Comparison of ENCODE assay signal across 11 mouse cellular contexts in the genomic region with DNA sequence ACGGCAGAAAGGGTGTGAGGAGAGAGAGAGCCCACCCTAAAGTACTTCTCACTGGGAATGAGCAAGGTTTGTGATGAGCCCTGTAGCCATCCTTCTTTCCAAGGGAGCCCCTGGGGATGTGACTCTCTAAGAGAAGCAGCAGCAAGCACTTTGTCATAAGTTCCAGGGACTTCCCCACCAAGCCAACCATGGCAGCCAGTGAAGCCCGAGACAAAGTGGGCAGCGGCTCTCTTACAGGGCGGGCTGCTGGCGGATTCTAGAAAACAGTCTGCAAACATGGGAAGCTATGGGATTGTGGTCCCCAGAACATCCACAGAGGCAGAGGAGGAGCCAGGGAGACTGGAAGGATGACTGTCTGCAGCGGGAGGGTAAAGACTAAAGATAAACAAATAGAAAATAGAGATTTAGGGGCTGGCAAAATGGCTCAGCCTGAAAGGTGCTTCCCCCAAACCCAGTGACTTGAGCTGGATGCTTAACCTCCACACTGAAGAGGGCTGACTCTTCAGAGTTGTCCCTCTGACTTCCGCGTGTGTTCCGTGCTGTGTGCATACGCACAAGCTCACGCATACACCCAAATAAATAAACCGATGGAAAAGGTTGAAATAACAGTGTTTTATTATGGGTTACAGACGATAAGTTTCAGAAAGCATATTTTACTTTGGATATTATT.
DNase-seq lines count a peak whose midpoint lies in the region; ATAC-seq lines count a peak whose summit lies in the region.
"Had no signal": no experiment of that assay in that cellular context is flagged by ENCODE, and none has a peak within 500 bp of the region (broad histone marks: within the 10 kb centered on the region; RNA-seq: fewer than 3 reads in every experiment).

No protein-coding gene starts in this region.

- H3K36me3 ChIP-seq in heart, embryonic 12.5 days: peaks cover 14% of the 10 kb centered on the region
- peaks cover 7% of the 10 kb centered on the region; the same call in 1 of the 2 replicates for H3K36me3 ChIP-seq in forebrain, embryonic 13.5 days (ENCODE audit: poor library complexity, severe bottlenecking)
- H3K36me3 ChIP-seq in midbrain, embryonic 10.5 days: peaks cover 19% of the 10 kb centered on the region

- intact Hi-C loops in heart, postnatal 14 days (cut with DNase I): no loop called here

- H3K9ac ChIP-seq in heart, embryonic 12.5 days: 0 out of 2 replicates have a peak overlapping the region, but pooled peaks have one; percentile 31
- peak overlapping the region; percentile 45; the same call in 1 of the 2 replicates for H3K9ac ChIP-seq in forebrain, embryonic 13.5 days

- H3K4me2 ChIP-seq in heart, embryonic 12.5 days: peak overlapping the region; percentile 14; the same call in 1 of the 2 replicates
- peak overlapping the region; percentile 76 for H3K4me2 ChIP-seq in forebrain, embryonic 13.5 days

- H3K27me3 ChIP-seq in heart, embryonic 12.5 days (replicated peaks): no peaks in the 10 kb centered on the region
- no peaks in the 10 kb centered on the region for H3K27me3 ChIP-seq in forebrain, embryonic 13.5 days
- no peaks in the 10 kb centered on the region for H3K27me3 ChIP-seq in midbrain, embryonic 10.5 days (ENCODE audit: low read depth, poor library complexity, severe bottlenecking)

- no peak for ATAC-seq in heart, embryonic 12.5 days (ENCODE audit: insufficient number of reproducible peaks, low FRiP score)
- ATAC-seq in forebrain, embryonic 13.5 days: no peak

- WGBS in heart, embryonic 12.5 days: 74% methylated on average over 13 of the region's 13 CpGs
- 77% methylated on average over 13 of the region's 13 CpGs for WGBS in forebrain, embryonic 13.5 days
- 78% methylated on average over 13 of the region's 13 CpGs for WGBS in midbrain, embryonic 10.5 days

- no peak overlapping the region for H3K27ac ChIP-seq in heart, embryonic 12.5 days (ENCODE audit: poor library complexity, severe bottlenecking)
- no peak overlapping the region for H3K27ac ChIP-seq in forebrain, embryonic 13.5 days
- peak overlapping the region; percentile 64 for H3K27ac ChIP-seq in midbrain, embryonic 10.5 days (replicated peaks)

- no peak for DNase-seq in heart, postnatal 14 days
- DNase-seq in B cell, adult 2 months: peak; percentile 14 to 16
- DNase-seq in midbrain, embryonic 10.5 days (ENCODE audit: low spot score): no peak
- no peak for DNase-seq in right cerebral cortex, postnatal 25 days
- no peak for DNase-seq in gastrocnemius, postnatal 10 days
- DNase-seq in frontal cortex, postnatal 10 days (ENCODE audit: low spot score in 2 of 2): no peak
- DNase-seq: kidney, adult 8-10 months; lung, postnatal 14 days; right cerebral cortex, postnatal 14 days had no signal

- H3K9me3 ChIP-seq in heart, embryonic 12.5 days (replicated peaks): no peaks in the 10 kb centered on the region
- no peaks in the 10 kb centered on the region for H3K9me3 ChIP-seq in forebrain, embryonic 13.5 days (replicated peaks)
- H3K9me3 ChIP-seq in midbrain, embryonic 10.5 days (replicated peaks): no peaks in the 10 kb centered on the region

- H3K4me1 ChIP-seq in heart, embryonic 12.5 days (replicated peaks): peaks cover 88% of the 10 kb centered on the region
- peaks cover 58% of the 10 kb centered on the region for H3K4me1 ChIP-seq in forebrain, embryonic 13.5 days
- peaks cover 83% of the 10 kb centered on the region for H3K4me1 ChIP-seq in midbrain, embryonic 10.5 days

- no peak overlapping the region for H3K4me3 ChIP-seq in heart, embryonic 12.5 days
- H3K4me3 ChIP-seq in forebrain, embryonic 13.5 days: no peak overlapping the region; the same call in 1 of the 2 replicates
- peak overlapping the region; percentile 86; the same call in 1 of the 2 replicates for H3K4me3 ChIP-seq in midbrain, embryonic 10.5 days

Comparison
In these comparisons a context has a peak if more than half of its experiments do, and no peak if none do; other contexts are left out.
1. DNase-seq: peak in B cell, adult 2 months (2 of 2); none in heart, postnatal 14 days (0 of 2), midbrain, embryonic 10.5 days (single experiment), right cerebral cortex, postnatal 25 days (single experiment), gastrocnemius, postnatal 10 days (single experiment) and frontal cortex, postnatal 10 days (0 of 2).